Mouse (Mus musculus) thymus, postnatal 25 days (tissue): ENCODE data around the gene Tbc1d19.

Source experiments
- DNase-seq: peaks from one replicate; pipeline ENCODE4 v3.0.0; 2022

Gene Tbc1d19

DNA sequence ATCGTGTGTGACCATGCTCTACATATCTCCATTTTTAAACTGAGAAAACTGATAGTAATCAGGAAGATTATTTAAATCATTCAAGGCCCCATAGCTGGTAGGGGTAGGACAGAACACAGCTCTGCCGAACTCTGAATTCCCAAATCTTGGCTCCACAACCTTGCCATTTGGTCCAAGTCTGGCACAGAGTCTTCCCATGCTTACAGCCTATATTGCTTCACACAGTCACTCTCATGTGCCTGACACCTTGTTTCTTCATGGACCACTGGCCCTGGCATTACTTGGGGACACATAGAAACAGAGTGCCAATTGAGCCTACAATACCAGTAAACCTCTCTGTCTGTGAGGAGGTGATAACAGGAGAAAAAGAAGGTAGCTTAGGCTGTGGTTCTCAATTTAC, 111.0 kb downstream of the Tbc1d19 start:
- no peak for DNase-seq

DNA sequence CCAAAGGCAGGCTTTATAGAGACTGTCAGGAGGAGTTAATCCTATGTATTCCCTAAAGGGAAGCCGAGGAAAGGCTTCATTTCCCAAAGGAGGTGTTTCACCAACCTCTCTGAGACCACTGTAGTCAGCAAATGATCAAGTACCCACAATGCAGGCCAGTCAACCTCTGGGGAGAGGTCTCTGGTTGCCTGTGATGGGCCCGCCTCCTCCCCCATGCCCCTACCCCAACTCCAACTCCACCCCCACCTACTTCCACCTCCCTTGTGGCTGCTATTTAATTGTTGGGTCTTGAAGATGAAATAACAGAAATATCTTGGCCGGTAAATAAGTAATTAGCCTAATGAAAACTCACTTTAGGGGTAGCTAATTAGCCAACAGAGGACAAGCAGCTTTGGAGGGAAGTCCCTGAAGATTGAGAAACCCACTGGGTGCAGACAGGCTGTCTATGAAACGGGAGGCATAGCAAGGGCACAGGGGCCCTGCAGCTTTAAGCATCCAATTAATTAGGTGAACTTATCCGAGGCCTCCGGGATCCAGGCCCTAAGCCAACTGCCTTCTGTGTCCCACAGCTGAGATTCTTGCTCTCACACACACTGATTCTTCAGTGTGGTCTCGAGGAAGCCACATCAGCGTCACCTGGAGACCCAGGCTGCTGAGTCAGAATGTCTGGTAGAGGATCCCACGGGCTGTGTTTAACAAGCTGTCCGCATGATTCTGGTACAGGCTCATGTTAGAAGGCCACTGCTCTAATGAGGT, 112.9 kb downstream of the Tbc1d19 start:
- no peak for DNase-seq

DNA sequence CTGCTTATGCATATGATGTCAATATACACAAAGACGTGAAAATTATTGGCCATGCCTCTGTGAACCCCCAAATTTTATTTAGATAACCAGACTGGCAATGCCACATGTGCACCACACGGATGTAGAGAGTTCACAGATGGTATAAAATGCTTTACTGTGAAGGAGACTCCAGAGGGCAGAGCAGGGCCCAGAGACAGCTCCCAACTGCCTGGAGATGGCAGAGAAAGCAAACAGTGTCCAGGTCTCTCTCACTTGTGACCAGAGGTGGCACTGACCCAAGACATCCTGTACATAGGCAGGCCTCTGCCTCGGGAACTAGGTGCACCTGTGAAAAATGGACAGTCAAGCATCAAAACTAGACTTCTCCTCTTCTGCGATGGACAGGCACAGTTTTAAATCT, 114.6 kb downstream of the Tbc1d19 start:
- no peak for DNase-seq

DNA sequence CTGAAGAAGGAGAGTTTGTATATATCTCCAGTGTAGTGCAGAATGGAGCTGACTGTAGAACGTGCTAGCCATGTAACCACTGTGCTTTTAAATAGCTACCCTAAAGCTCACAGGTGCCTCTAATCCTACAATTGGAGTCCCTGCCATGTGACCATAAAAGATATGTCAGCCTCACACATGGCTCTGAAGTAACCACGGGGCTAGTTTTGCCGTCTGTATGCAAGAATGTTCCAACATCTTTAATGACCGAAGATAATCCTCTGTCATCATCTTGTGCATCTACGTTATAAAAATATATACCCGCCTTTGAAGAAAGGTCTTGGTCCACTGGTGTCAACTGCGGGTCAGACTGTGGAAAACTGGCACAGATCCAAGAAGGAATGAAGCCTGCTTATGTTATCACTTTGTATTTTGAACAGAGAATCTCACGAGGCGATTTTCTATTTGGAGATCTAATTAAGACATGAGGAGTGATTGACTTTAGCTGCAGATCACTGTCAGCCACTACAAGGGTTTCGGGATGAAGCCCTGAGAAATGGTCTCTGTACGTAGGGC, 117.0 kb downstream of the Tbc1d19 start:
- no peak for DNase-seq

DNA sequence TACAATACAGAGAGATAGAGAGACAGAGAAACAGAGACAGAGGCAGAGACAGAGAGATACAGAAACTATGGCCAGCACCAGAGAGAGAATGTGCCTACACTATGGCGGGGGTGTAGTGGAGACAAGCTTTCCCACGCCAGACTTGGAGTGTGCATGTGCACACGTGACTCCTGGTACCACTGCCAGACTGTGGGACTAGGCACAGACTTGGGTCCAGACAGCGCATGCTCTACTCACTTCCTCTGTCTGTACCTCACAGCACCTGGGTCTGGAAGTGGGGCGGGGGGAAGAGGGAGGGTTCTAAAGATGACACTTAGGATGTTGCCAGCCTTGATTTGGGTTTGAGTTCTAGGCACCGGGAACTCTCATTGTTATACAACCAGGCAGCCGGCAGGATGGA, 118.5 kb downstream of the Tbc1d19 start:
- no peak for DNase-seq

DNA sequence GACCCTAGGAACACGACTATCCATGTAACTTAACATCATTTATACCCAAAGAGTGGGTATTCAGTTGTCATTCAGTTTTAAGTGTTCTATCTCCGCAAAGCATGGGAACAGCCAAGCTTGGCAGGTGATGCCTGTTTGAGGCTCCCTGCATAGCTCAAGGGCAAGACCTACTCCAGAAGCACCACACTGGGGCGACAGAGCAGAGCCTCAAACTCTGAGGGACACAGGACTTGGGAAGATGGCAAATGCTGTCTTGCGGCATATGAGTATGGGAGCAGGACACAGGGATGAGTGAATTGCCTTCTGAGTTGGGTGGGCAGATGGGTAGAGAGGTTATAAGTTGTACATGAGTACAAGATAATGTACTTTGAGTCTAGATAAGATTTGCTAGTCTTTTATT, 119.1 kb downstream of the Tbc1d19 start:
- no peak for DNase-seq

DNA sequence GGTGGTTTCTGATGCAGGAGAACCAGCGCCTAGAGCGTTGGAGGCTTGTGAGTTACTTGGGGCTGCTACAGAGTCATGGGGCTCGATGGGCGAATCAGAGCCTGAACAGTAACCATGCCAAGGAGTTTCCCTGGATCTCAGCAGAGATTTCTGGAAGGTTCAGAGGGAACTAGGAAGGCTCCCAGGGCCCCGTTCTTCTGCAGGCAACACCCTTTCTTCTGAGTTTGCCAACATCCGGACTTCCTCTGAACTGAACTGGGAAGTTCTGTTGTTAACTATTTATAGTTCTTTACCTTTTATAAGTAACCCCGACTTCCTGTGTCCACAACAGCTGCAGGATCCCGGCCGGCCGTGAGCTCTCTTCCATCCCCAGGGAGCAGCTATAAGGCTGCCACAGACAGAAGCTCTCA, 119.8 kb downstream of the Tbc1d19 start:
- no peak for DNase-seq

DNA sequence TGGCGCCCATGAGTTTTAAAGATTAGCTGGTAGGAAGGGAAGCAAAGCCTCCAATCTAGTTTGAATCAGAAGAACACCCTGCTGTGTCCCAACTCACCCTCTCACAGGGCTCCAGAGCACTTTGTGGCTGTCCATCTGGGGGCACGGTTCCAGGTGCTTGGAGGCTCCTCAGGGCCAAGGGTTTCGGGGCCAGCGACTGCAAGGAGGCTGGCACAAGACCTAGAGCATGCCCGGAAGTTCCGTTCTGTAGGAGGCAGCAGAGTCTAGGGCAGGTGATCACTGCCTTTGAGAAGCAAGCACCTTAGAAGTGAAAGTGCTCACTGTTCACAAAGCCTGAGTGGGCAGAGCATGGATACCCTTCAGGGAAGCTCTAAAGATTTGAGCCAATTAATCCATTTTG, 120.4 kb downstream of the Tbc1d19 start:
- no peak for DNase-seq

DNA sequence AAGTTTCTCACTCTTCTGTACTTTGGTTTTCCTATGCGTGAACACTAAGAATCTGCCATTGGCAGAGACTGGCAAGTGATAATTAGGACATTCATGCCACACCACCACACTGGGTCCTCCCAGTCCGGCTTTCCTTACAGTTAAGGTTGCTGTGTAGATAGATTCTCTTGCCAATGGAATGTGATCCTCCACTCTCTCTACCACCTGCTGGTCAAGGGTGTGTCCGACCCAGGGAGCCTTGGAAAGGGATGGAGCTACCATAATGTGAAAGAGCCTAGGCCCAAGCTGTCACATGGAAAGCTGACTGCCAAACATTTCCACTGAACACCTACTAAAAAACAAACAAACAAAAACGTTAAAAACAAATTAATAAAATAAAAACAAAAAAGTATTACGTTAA, 121.6 kb downstream of the Tbc1d19 start:
- no peak for DNase-seq

DNA sequence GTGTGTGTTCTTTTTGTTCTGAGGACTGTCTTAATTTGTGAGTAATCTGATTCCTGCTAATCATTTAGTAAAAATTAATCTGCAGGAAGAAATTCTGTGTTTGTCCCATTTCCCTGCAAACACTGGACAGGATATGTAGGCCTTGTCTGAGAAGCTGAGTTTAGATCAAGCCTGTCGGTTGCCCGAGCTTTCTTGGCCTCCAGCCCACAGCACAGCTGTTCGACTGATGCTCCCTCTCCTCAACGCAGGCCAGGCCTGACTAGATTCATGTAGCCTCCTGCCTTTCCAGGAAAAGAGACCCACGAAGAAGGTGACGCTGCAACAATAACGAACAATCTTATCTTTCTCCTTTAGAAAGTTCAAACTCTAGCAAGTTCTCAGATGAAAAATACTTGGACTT, 124.2 kb downstream of the Tbc1d19 start:
- DNase-seq = no peak

DNA sequence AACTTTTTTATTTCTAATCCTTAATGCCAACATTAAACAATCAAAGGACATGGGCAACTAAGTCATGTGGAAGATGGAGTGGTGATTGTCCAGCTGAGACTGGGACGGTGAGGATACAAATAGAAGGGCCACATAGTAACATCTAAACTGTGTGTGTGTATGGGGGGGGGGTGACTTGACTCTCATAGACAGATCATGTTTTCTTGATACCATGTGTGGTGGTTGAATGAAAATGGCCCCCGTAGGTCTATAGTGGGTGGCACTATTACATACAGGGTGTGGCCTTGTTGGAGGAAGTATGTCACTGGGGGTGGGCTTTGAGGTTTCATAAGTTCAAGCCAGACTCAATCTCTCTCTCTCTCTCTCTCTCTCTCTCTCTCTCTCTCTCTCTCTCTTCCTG, 124.6 kb downstream of the Tbc1d19 start:
- no peak for DNase-seq

DNA sequence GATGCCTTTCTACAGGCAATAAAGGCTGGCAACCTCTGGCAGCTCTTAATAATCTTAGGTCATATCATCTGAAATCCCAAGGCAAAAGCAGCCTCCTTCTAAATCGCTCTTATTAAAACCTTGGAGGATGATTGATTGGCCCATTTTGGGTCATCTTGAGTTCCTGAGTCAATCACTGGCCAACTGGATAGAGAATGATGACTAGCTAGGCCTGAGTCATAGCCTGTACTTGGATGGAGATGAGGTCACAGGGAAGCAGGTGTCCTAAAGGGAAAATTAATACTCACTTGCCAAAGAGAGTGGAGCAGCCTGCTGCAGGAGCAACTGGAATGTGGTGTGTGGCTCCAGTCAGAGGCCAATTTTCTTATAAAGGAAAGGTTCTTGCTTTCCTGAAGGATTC, 125.4 kb downstream of the Tbc1d19 start:
- no peak for DNase-seq

DNA sequence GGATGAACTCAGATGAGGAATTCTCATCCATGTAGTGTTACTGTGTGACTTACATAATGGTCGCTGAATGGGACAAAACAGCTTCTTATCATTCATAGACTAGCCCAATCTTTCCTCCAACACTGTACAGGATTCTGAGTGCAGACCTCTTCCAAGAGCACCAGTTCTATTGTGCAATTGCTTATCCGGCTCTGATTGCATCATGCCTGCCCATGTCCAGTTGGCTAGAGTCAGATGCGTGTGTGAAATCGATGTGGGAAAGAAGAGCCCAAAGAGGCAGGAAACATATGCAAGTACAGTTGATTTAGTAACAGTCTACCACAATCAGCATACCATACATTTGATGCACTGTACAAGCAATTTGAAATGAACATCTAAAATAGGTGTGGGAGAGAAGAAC, 127.8 kb downstream of the Tbc1d19 start:
- DNase-seq = no peak

DNA sequence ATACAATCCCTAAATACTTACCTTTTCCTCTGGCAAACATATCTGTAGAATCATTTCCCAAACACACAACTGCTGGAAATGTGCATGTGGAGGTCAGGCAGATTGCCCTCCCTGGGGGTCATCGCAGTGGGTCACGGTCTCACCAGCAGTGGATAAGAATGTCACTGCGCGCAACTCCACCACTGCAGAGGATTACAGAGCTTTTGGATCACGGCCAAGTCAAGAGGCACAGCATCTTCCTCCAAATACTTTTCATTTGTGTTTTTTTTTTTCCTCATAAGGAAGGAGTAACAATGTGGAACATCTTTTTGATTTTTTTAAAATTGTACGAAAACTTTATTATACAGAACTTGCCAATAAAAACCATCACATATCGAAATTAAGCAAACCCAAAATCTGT, 129.6 kb downstream of the Tbc1d19 start:
- no peak for DNase-seq

DNA sequence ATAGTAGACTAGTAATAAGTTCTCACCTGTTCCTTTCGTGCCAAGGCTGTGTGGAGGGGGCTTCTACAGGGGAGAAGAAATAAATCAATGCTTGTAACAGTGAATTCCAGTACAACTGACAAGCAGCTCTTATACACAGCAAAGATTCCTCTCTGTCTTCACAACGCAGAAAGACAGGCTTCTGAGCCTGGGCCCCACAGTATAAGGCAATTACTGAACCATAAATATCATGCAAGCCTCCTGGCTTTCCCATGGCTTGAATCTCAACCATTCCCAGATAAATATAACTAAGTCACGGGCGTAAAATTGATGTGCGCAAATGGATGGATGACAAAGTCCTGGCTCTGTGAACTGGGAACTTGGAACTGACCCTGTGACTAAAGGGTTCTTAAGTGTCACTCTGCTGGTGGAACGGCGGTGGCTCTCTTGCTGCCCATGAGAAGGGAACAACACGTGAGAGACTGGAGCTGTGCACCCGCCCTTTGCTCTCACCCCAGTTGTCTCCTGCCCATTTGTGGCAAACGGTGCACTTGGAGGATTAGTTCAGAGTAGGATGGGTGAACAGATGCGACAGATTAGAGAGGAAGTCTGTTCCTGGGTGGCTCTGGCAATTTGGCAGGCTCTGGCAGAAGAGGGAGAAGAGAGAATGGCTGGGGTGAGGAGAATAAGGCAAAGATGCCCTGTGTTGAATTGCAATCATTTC, 132.1 kb downstream of the Tbc1d19 start:
- no peak for DNase-seq

DNA sequence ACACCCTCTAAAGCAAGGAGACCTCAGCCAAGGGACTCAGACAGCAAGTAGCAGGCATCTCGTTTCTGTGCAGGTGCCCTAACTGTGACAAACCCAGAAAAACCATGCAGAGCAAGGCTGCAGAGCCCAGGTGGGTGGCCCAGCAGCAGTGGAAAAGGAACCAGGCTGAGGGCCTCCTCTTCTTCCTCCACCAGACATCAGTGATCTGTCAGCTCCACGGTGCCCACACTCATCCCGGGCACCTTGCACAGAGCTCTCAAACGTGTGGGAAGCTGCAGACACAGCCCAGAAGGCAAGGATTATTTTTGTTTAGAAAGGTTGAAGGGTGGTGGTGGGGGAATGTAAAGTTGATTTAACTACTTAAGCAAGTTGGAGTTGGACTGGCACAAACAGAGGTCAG, 132.9 kb downstream of the Tbc1d19 start:
- DNase-seq = no peak

DNA sequence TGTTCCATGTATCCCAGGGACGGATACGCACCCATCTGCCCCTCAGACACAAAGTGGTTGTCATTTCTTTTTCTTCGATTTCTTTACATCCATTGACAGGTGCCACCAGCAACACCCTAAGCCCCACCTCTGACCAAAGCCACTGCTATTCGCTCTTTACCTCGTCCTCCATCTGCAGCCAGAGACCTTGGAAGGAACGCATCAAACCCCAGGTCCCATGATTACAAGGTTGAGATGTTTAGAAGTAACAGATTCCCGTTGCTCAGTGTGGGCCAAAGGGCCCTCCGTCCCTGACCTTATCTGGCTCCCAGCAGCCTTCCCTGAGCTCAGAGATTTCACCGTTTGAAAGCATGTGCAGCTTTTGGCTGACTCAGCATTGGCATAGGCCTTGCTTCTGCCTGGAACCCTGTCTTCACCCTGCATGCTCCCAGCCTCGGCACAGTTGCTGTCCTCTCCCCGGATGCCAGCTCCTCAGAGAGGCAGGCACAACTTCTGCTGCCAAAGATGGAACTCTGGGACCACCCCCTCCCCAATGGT, 134.0 kb downstream of the Tbc1d19 start:
- no peak for DNase-seq

DNA sequence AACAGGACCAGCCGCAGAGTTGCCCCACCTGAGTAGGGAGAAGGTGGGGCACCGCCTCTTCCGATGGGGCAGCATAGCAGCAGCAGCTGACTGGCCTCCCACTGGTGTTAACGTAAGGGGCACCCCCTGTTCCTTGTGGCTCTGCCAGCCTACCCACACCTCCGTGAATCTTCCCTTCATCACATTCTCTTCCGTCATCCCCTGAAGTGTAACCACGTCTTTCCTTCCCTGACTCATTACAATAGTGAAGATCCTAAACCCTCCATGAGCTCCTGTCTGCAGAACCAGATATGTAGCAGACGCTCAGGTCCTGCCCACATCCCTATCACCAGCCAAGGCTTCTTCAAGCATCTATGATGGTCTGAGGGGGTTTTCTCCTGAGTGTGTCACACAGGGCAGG, 137.3 kb downstream of the Tbc1d19 start:
- DNase-seq = no peak

DNA sequence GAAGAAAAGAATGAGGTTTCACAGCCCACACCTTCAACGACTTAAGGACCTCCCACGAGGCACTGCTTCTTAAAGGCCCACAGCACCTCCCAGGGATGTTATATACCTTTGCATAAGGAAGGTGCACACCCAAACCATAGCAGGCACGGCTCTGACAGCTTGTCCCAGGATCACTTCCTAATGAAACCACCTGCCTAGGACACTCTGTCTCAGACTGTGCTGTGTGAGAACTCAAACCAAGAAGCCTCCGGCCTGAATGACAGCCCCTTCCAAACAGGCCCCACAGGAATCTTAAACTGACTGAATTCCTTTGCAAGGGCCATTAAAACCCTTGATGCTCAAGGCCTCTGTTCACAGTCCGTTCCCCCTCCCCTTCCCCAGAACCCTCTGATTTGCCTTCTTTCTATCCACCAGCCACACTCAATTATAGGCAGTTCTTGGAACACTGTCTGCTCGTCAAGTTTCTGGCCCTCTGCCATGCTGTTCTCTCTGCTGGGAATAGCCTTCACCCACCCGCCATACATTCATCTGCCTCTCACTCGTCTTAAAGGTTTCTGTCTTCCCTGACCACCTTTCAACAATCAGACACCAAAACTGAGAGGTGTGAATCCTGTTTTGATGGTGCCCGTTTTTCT, 138.3 kb downstream of the Tbc1d19 start:
- DNase-seq = no peak

DNA sequence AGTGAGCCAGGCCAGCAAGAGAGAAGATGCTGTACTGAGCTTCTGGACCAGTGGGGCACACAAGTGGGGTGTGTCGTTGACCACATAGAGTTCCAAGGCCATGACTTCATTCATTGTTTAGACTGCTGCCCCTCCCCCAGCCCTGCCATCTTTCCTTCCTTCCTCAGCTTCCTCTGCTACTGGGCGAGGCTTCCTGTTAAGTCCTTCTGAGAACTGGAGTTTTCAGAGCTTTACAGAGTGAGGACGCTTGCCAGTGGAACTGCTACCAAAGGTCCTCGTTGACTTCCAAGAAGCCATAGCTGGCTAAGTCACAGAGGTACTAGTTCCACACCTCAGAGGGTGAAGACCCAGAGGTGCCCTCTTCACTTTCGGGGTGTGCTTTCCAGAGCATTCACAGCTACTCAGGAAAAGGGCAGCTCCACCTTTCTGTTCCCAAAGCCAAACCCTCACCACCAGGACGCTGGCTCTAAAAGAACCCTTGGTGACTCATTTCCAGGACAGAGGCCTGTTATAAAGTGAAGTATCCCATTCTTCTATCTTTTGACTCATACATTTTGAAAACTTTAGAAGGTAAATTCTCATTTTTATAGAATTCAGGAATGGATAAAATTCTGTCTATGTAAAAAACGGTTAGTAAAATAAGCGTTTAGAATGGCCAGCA, 139.3 kb downstream of the Tbc1d19 start:
- no peak for DNase-seq

DNA sequence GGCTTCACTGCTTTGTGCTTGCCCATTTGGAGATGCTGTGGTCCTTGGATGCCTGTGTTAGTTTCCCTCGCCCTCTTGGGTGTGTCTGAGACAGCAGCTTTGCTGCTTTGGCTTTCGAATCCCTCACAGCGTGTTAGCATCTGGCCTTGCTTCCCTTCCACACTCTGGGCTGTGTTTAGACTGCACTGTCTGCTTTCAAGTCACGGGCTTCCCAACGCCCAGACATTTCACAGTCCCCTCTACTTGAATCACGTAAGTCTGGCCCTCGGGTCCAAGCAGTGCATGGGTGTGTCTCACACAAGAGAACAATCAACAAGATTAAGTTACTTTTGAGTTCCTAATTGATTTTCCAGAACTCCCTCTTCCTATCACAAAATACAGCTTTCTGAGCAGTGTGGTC, 140.8 kb downstream of the Tbc1d19 start:
- no peak for DNase-seq

DNA sequence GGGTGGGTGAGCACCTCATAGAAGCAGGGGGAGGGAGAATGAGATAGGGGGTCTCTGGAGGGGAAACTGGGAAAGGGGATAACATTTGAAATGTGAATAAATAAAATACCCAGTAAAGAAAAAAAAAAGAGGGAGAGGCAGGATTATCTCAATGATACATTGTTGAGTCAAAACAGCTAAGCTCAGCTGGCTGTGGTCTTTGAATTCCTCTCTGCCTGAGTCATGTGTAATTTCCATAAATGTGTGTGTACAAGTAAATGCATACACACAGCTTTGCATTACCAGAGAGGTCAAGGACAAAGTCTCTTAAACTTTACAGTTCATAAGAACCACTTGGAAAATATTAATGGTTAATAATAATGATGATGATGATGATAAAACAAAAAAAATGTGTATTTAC, 143.8 kb downstream of the Tbc1d19 start:
- DNase-seq = no peak
